ENCODE assay signal across 8 mouse cellular contexts in the genomic region with DNA sequence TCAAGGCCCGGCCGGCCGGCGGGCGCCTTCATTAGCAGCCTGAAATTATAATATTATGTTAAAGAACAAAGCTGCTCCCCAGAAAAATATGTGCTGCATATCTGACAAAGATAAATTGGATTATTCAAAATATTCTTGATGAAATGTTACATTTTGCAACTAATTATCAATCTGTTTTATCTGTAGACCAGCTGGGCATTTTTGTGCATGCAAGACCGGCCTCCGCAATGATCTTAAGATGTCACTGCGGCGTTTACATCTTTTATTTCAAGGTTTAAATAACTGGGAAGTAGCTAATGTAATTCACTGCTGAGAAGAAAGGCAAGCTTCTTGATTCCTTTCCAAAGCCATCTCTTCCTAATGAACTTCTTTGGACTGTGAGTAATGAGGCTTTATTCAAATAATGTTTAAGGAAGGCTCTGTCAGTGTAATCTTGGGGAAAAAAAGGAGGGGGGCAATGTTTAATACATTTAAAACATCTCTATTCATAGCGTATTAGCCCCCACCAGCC.
DNase-seq lines count a peak whose midpoint lies in the region; ATAC-seq and TF ChIP-seq lines count a peak whose summit lies in the region.
"Had no signal": no experiment of that assay in that cellular context is flagged by ENCODE, and none has a peak within 500 bp of the region (broad histone marks: within the 10 kb centered on the region; RNA-seq: fewer than 3 reads in every experiment).

No protein-coding gene starts in this region.

- no peak for ATAC-seq in liver, embryonic 11.5 days (replicated peaks; ENCODE audit: low FRiP score)
- no peak for ATAC-seq in liver, postnatal 0 days
- no peak for ATAC-seq in forebrain, embryonic 12.5 days (ENCODE audit: low FRiP score)
- ATAC-seq in intestine, postnatal 0 days = no peak
- no peak for ATAC-seq in neural tube, embryonic 15.5 days (ENCODE audit: low FRiP score)
- ATAC-seq: Patski had no signal

- H3K36me3 ChIP-seq in liver, embryonic 11.5 days (ENCODE audit: control insufficient read depth, insufficient read depth, low read length) = no peaks in the 10 kb centered on the region
- no peaks in the 10 kb centered on the region for H3K36me3 ChIP-seq in liver, postnatal 0 days (replicated peaks; ENCODE audit: insufficient read depth, low read length)
- no peaks in the 10 kb centered on the region for H3K36me3 ChIP-seq in forebrain, embryonic 12.5 days (replicated peaks)
- no peaks in the 10 kb centered on the region for H3K36me3 ChIP-seq in intestine, postnatal 0 days (ENCODE audit: control insufficient read depth, insufficient read depth)
- H3K36me3 ChIP-seq in neural tube, embryonic 15.5 days = no peaks in the 10 kb centered on the region

- H3K4me3 ChIP-seq in liver, embryonic 11.5 days (ENCODE audit: low read depth, low read length) = peak overlapping the region; percentile 3; the same call in 1 of the 2 replicates
- no peak overlapping the region for H3K4me3 ChIP-seq in liver, postnatal 0 days (ENCODE audit: low read depth, low read length)
- H3K4me3 ChIP-seq in forebrain, embryonic 12.5 days (replicated peaks) = peak overlapping the region; percentile 28
- H3K4me3 ChIP-seq in intestine, postnatal 0 days (ENCODE audit: low read depth, low read length) = peak overlapping the region; percentile 7; the same call in 1 of the 2 replicates
- peak overlapping the region; percentile 31 for H3K4me3 ChIP-seq in neural tube, embryonic 15.5 days (replicated peaks)

- H3K27ac ChIP-seq in liver, embryonic 11.5 days (ENCODE audit: low read depth, low read length) = no peak overlapping the region
- no peak overlapping the region for H3K27ac ChIP-seq in liver, postnatal 0 days (ENCODE audit: low read depth)
- H3K27ac ChIP-seq in forebrain, embryonic 12.5 days = no peak overlapping the region
- no peak overlapping the region for H3K27ac ChIP-seq in intestine, postnatal 0 days (ENCODE audit: low read depth, low read length)
- H3K27ac ChIP-seq in neural tube, embryonic 15.5 days (replicated peaks) = no peak overlapping the region

- H3K4me1 ChIP-seq in liver, embryonic 11.5 days (replicated peaks; ENCODE audit: control insufficient read depth, insufficient read depth, low read length) = no peaks in the 10 kb centered on the region
- H3K4me1 ChIP-seq in liver, postnatal 0 days (ENCODE audit: insufficient read depth) = no peaks in the 10 kb centered on the region
- H3K4me1 ChIP-seq in forebrain, embryonic 12.5 days = peaks cover 16% of the 10 kb centered on the region
- no peaks in the 10 kb centered on the region for H3K4me1 ChIP-seq in intestine, postnatal 0 days (replicated peaks; ENCODE audit: control insufficient read depth, insufficient read depth, low read length)
- peaks cover 17% of the 10 kb centered on the region for H3K4me1 ChIP-seq in neural tube, embryonic 15.5 days

- no peak overlapping the region for H3K9ac ChIP-seq in liver, embryonic 11.5 days (ENCODE audit: low read depth, low read length)
- no peak overlapping the region for H3K9ac ChIP-seq in liver, postnatal 0 days (replicated peaks)
- H3K9ac ChIP-seq in forebrain, embryonic 12.5 days = no peak overlapping the region
- no peak overlapping the region for H3K9ac ChIP-seq in intestine, postnatal 0 days (ENCODE audit: low read depth, low read length)
- peak overlapping the region; percentile 2; the same call in 1 of the 2 replicates for H3K9ac ChIP-seq in neural tube, embryonic 15.5 days (replicated peaks)

- no peaks in the 10 kb centered on the region for H3K9me3 ChIP-seq in liver, embryonic 11.5 days (ENCODE audit: control insufficient read depth, low read length)
- H3K9me3 ChIP-seq in liver, postnatal 0 days (ENCODE audit: low read length) = no peaks in the 10 kb centered on the region
- no peaks in the 10 kb centered on the region for H3K9me3 ChIP-seq in forebrain, embryonic 12.5 days
- H3K9me3 ChIP-seq in intestine, postnatal 0 days (ENCODE audit: control insufficient read depth) = no peaks in the 10 kb centered on the region
- H3K9me3 ChIP-seq in neural tube, embryonic 15.5 days (replicated peaks) = no peaks in the 10 kb centered on the region

- H3K4me2 ChIP-seq in liver, embryonic 11.5 days = peak overlapping the region; percentile 50
- H3K4me2 ChIP-seq in liver, postnatal 0 days (ENCODE audit: low read depth, low read length) = no peak overlapping the region
- peak overlapping the region; percentile 59 for H3K4me2 ChIP-seq in forebrain, embryonic 12.5 days
- H3K4me2 ChIP-seq in intestine, postnatal 0 days (replicated peaks; ENCODE audit: low read depth) = peak overlapping the region; percentile 46
- peak overlapping the region; percentile 65 for H3K4me2 ChIP-seq in neural tube, embryonic 15.5 days

- DNase-seq in liver, embryonic 11.5 days (ENCODE audit: low spot score) = no peak
- no peak for DNase-seq in liver, postnatal 0 days
- DNase-seq in spleen, postnatal 10 days (ENCODE audit: low spot score in 2 of 2) = no peak
- DNase-seq in urinary bladder, adult 18-20 months (ENCODE audit: low spot score in 2 of 2) = no peak

- TF ChIP-seq EP300 in liver, postnatal 0 days (IDR thresholded peaks at IDR 0.05; ENCODE audit: low read depth) = no peak

- no peak for TF ChIP-seq CTCF in liver, postnatal 0 days (IDR thresholded peaks at IDR 0.05; ENCODE audit: low read depth)
- TF ChIP-seq CTCF in intestine, postnatal 0 days (IDR thresholded peaks at IDR 0.05; ENCODE audit: low read depth) = no peak

- H3K27me3 ChIP-seq in liver, embryonic 11.5 days (replicated peaks; ENCODE audit: control insufficient read depth, insufficient read depth, low read length) = peaks cover 33% of the 10 kb centered on the region
- H3K27me3 ChIP-seq in liver, postnatal 0 days (ENCODE audit: insufficient read depth, low read length) = peaks cover 40% of the 10 kb centered on the region
- peaks cover 68% of the 10 kb centered on the region for H3K27me3 ChIP-seq in forebrain, embryonic 12.5 days
- H3K27me3 ChIP-seq in intestine, postnatal 0 days (replicated peaks; ENCODE audit: control insufficient read depth, insufficient read depth, low read length) = peaks cover 12% of the 10 kb centered on the region
- H3K27me3 ChIP-seq in neural tube, embryonic 15.5 days (replicated peaks) = no peaks in the 10 kb centered on the region; the same call in none of the 2 replicates
- H3K27me3 ChIP-seq: Patski had no signal

- 28% methylated on average over 10 of the region's 10 CpGs for WGBS in liver, embryonic 11.5 days
- 32% methylated on average over 10 of the region's 10 CpGs for WGBS in liver, postnatal 0 days (ENCODE audit: insufficient replicate concordance)
- WGBS in forebrain, embryonic 12.5 days = 9% methylated on average over 10 of the region's 10 CpGs
- WGBS in intestine, postnatal 0 days = 24% methylated on average over 10 of the region's 10 CpGs
- WGBS in neural tube, embryonic 15.5 days = 10% methylated on average over 10 of the region's 10 CpGs
